Mouse (Mus musculus) cerebellum, adult 9-11 months (tissue): ENCODE measurements at regions not wholly inside any gene's neighbourhood (a gene's known extent, or its start where the extent isn't known, plus 50 kb on each side); places are given as distances from the start of the nearest gene placed in this dataset.

Source experiments
- DNase-seq: peaks from one replicate; pipeline ENCODE4 v3.0.0; 2022

- no peak for DNase-seq
Measured at GRCm38 (mm10) chrX:13224902-13225301, 55.9 kb upstream of the Ddx3x start.

GRCm38 (mm10) chrX:13226429-13226828 is 54.3 kb upstream of the Ddx3x start:
- DNase-seq = no peak

GRCm38 (mm10) chrX:13229891-13230614 is 50.7 kb upstream of the Ddx3x start:
- peak; percentile 68 for DNase-seq

GRCm38 (mm10) chrX:13230615-13231179 is 50.1 kb upstream of the Ddx3x start:
- DNase-seq = peak; percentile 90
